Mouse (Mus musculus): ENCODE results near the gene Loxl3.
A peak's percentile ranks its signal among the peaks of the same experiment; 100 is the strongest.

Loxl3 gene

DNA sequence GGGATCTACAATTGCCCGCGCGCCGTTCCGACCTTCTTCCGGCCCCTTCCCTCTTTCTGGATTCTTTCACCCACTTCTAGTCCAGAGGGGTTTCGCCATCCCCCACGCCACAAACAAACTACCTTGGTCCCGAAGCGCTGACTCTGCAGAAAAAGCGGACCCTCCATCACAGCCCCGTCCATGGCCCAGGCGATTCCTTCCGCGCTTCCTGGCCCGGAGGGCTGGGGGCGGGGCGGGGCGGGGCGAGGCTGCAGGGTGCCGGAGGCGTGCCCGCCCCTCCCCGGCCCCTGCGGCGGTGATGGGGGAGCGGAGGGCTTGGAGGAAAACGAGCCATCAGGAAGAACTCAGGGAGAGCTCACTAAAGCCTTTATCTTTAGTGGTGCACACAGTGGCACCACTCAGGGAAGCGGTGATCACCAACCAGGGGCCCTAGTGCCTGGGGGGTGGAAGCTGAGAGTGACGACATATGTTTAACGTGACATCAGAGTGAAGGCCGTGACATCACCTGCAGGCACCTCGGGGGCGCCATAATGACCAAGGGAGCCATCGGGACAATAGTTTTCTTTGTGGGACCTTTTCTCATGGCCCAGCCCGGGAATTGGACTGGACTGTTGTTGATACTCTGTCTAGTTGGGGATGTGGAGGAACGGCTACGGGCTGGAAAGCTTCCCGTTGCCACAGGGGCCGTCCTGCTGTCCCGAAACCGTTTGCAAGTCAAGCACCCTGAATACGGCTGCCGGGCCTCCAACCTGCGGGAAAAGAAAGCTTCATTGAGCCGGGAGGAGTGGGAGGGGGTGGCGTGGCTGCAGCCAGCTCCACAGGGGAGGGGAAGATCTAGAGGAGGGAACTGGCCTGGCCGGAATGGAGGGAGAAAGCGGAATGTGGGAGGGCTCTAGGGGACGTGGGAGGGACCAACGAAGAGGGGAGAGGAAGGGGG lies at the start of gene Loxl3, which contains the start of gene Dok1:
Gene Loxl3, plus strand, starts transcription at position 925 of the 937 bp plus-strand sequence.
Gene Dok1, minus strand, starts transcription at position 223 of the 937 bp plus-strand sequence.
- peak; percentile 62 for DNase-seq (ENCODE audit: low read depth, low spot score)

GRCm38 (mm10) chr6:82987411-82987971 lies 46.5 kb upstream of the Loxl3 start:
- peak; percentile 50 for DNase-seq (ENCODE audit: low read depth, low spot score)

GRCm38 (mm10) chr6:82993696-82994095 lies 40.3 kb upstream of the Loxl3 start:
- DNase-seq (ENCODE audit: low read depth, low spot score), result no peak

DNA sequence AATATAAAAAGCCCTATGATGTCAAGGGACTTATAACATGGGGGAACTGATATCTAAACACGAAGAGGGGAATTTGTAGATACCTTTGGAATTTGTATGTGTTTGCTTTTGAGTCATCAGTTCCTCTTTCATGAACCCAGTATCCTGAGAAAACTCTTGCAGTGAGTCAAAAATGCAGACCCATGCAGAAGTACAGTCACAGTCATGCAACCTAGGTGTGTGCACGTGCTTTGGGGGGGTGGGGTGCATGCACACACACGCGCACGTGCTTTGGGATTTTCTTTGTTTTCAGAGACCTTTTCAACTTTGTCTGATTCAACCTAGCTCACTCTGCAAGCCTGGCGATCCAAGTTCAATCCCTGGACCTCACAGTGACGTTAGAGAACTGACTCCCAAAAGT lies 39.6 kb upstream of the Loxl3 start:
- DNase-seq (ENCODE audit: low read depth, low spot score), result no peak

DNA sequence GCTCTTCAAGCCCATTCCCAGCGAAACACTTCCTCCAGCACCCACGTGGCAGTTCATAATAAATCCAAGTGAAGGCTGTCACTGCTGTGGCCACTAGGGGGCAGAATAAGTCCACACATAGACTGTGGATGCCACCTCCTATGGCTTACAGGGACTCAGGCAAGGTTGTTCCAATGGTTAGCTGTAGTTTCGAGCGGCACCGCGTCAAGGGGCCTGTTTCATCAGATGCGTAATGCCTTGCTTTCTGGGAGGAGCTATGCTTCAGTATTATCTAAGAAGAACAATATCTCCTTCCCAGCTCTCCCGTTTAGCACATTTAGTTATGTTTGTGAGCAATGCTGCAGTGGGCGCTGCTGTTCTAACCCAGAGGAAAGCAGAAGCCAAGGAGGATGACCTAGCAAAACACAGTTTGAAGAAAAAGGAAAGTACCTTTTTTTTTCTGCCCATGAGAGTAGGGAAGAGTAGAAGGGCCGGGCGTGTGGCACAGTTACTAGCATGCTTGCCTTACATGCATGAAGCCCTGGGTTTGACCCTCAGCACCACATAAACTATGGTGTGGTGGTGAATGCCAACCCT lies 37.1 kb upstream of the Loxl3 start:
- peak; percentile 91 for DNase-seq (ENCODE audit: low read depth, low spot score)

- DNase-seq (ENCODE audit: low read depth, low spot score), result no peak
Measured at GRCm38 (mm10) chr6:82997511-82998102, 36.4 kb upstream of the Loxl3 start.

GRCm38 (mm10) chr6:82998326-82998725 lies 35.6 kb upstream of the Loxl3 start:
- no peak for DNase-seq (ENCODE audit: low read depth, low spot score)

DNA sequence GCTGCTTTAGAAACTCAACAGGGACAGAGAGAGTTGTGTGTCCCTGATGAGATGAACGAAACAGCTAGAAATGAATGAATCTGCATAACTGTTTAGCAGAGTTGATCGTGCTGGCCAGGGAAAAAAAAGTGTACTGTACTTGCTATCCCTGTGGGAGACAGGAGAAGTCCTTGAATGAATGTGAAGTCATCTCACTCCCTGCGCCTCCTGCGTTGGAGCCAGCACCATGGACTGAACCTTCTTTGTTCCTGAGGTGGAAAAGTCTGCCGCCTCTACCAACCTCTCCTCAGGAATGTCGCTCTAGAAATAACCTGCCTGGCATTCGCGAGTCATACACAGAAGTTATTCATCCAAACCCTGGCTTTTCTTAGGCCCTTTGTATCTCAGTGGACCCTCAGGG lies 34.0 kb upstream of the Loxl3 start:
- no peak for DNase-seq (ENCODE audit: low read depth, low spot score)

DNA sequence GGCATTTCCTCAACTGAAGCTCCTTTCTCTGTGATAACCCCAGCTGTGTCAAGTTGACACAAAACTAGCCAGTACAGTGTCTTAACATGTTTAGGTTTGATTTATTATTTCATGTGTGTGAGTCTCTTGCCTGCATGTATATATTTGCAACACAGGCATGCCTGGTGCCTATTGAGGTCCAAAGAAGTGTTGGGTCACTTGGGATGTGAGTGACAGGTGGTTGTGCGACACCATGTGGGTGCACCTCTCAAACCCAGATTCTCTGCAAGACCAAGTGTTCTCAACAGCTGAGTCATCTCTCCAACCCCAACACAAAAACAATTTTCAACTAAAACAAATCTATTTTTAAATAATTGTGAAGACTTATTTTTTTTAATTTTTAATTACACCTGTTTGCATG lies 30.9 kb upstream of the Loxl3 start:
- DNase-seq (ENCODE audit: low read depth, low spot score), result no peak

GRCm38 (mm10) chr6:83003850-83004249 lies 30.1 kb upstream of the Loxl3 start:
- DNase-seq (ENCODE audit: low read depth, low spot score), result no peak

GRCm38 (mm10) chr6:83004309-83004708 lies 29.7 kb upstream of the Loxl3 start:
- DNase-seq (ENCODE audit: low read depth, low spot score), result no peak

DNA sequence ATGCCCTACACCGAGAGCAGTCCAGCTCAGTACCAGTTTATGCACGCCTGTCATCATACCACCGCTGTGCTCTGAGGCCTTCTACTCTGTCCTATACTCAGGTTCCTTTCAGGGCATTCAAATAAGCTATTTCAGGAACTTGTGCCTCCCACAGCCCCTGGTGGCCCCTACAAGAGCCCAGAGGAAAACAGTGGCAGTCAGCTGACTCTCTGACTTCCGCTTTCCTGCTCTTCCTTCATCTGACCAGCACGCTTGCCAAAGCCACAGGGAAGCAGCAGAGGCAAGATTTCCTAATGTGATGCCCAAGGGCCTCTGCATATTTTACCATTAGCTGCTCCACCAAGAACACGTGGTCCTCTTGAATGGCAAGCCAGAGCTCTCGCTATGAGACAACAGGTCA lies 29.1 kb upstream of the Loxl3 start:
- no peak for DNase-seq (ENCODE audit: low read depth, low spot score)

DNA sequence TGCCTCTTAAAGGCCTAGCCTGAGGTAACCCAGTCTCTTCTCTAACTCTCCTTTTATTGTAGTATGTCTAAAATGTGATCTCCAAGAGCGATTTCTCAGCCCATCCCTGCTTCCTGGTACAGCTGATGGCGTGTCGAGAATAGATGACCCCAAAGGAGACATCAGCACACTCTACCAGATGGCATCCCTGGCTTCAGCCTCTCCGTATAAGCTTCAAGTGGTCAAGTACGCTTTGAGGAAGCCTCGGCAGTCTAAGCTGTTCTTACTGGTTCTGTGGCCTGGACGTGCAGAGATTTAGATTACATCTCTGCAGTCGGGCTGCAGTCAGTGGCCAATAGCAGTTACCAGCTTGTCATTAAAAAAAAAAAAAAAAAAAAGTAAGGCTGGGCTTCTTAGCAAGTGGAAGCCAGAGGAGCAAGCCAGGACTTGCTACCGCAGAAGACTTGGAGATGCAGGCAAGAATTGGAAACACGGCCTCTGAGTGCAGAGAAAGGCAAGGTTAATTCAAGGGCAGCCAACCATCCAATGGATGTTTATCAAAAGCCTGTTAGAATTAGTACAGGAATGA lies 28.4 kb upstream of the Loxl3 start:
- DNase-seq (ENCODE audit: low read depth, low spot score), result no peak

GRCm38 (mm10) chr6:83006114-83006513 lies 27.9 kb upstream of the Loxl3 start:
- DNase-seq (ENCODE audit: low read depth, low spot score), result no peak

DNA sequence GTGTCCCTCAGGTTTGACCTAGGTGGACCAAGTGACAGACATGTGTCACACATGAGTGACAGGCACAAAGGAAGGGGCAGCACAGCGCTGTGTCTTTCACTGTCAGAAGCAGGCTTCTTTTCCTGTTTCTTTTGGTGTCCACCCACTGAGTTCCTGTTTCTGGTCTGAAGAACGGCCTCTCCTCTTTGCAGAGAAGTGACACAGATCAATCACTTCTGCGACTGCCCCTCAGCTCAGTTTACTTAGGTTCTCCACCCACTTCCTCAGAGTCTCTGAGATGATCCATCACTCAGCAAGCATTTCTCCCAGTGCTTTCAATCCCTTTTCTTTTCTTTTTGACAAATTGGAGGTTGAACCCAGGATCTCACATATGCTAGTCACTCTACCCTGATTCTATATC lies 25.3 kb upstream of the Loxl3 start:
- DNase-seq (ENCODE audit: low read depth, low spot score), result no peak

GRCm38 (mm10) chr6:83010010-83010409 lies 24.0 kb upstream of the Loxl3 start:
- DNase-seq (ENCODE audit: low read depth, low spot score), result no peak

GRCm38 (mm10) chr6:83011255-83011654 lies 22.7 kb upstream of the Loxl3 start:
- DNase-seq (ENCODE audit: low read depth, low spot score), result no peak

DNA sequence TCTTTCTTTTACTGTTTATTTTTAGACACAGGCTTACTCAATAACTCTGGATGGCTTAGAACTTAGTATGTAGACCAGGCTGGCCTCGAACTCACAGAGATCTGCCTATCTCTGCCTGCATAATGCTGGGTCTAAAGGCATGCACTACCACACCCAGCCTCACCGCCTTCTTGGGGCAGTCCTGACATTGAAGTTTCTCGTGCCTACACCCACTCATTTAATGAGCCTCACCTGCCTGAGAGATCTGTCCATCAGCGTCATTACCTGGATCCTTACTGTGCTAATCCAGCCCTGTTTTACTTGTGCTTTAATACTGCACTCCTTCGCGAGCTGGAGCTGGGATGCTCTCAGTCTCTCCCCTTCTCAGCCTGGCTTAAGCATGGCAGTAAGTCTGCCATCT lies 22.2 kb upstream of the Loxl3 start:
- no peak for DNase-seq (ENCODE audit: low read depth, low spot score)

DNA sequence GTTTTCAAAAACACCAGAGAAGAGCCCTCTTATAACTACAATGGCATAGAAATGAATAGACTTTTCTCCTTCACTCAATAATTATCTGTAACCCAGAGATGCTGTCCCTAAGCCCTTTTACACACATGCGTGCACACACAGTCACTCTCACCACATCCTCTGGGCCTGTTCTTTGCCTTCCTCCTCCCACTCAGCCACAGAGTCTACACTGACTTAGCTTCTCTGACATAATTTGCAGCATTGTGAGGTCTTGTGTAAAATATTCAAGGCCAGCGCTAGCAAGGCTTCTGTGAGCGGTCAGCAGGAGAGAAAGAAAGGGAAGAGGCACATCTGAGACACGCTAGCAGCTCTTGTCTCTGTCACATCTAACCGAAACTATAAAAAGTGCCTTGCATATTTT lies 20.5 kb upstream of the Loxl3 start:
- no peak for DNase-seq (ENCODE audit: low read depth, low spot score)

GRCm38 (mm10) chr6:83014482-83015466 lies 19.2 kb upstream of the Loxl3 start:
- no peak for DNase-seq (ENCODE audit: low read depth, low spot score)

DNA sequence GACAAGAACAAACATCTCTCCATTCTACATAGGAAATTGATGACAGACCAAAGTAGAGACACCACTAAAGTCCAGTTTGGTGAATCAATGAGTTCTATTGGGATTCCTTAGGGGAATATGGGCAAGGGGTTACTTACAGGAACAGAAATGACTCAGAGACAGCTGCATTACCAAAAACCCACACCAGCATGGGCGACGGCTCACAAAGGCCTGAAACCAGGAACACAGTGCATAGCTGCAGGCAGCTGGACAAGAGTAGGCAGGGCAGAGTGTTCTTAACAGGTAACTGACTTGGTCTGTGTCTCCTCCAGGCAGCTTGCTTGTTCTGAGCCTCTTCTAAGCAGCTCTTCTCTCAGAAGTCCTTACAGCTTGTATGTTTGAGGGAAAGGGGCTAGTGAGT lies 18.2 kb upstream of the Loxl3 start:
- no peak for DNase-seq (ENCODE audit: low read depth, low spot score)
